Mouse (Mus musculus): ENCODE data around the gene Map4k1.

- TF ChIP-seq GATA1 (IDR thresholded peaks at IDR 0.05; ENCODE audit: borderline replicate concordance, low read length) (no peak), CTCF (IDR thresholded peaks at IDR 0.05; ENCODE audit: low read depth, low read length) (peak; percentile 36; the same call in 1 of the 2 replicates), POLR2AphosphoS5 (IDR thresholded peaks at IDR 0.05; ENCODE audit: insufficient replicate concordance, low read depth, low read length) (no peak), GATA2 (IDR thresholded peaks at IDR 0.05; ENCODE audit: borderline replicate concordance, low read depth, low read length) (no peak), TAL1 (conservative IDR thresholded peaks at IDR 0.05; ENCODE audit: low read depth, low read length) (no peak)
These were observed 9.8 kb downstream of the Map4k1 start for GRCm38 (mm10) chr7:28991616-28992015.

All from G1E (cell line).